Mouse (Mus musculus) stomach, embryonic 15.5 days (tissue): ENCODE data around the gene Pip4k2b. TPM values are rescaled to one million over a fixed set of nuclear protein-coding genes. Genes with fewer than 3 reads are reported as not detected.

Experiments used
- ATAC-seq: fragments of 200-750 bp; cut with Nextera tagmentation; 2 replicates; pipeline ENCODE4 v1.8.0; 2017; ENCODE audit warnings: low read depth, moderate number of reproducible peaks, moderate TSS enrichment; ENCODE audit not compliant: insufficient read depth, low FRiP score
- H3K27ac ChIP-seq: fragments of 300-500 bp; sonication (generic); 2 replicates; pipeline ENCODE4 v1.5.1; 2015; ENCODE audit warnings: mild to moderate bottlenecking, inconsistent platforms
- H3K27me3 ChIP-seq: fragments of 300-500 bp; sonication (generic); replicated peaks from 2 replicates; pipeline ENCODE4 v1.6.1; 2015; ENCODE audit warnings: inconsistent platforms
- H3K36me3 ChIP-seq: fragments of 300-500 bp; sonication (generic); 2 replicates; pipeline ENCODE4 v1.6.1; 2015; ENCODE audit warnings: inconsistent platforms
- H3K4me1 ChIP-seq: fragments of 300-500 bp; sonication (generic); 2 replicates; pipeline ENCODE4 v1.6.1; 2015; ENCODE audit warnings: inconsistent platforms
- H3K4me2 ChIP-seq: fragments of 300-500 bp; sonication (generic); 2 replicates; pipeline ENCODE4 v1.6.1; 2015; ENCODE audit warnings: mild to moderate bottlenecking, inconsistent platforms
- H3K4me3 ChIP-seq: fragments of 300-500 bp; sonication (generic); replicated peaks from 2 replicates; pipeline ENCODE4 v1.5.1; 2015; ENCODE audit warnings: inconsistent platforms
- H3K9ac ChIP-seq: fragments of 300-500 bp; sonication (generic); 2 replicates; pipeline ENCODE4 v1.6.1; 2015; ENCODE audit warnings: inconsistent platforms
- H3K9me3 ChIP-seq: fragments of 300-500 bp; sonication (generic); 2 replicates; pipeline ENCODE4 v1.6.1; 2016; ENCODE audit warnings: inconsistent platforms
- WGBS: fragments of 180-500 bp; shearing (Covaris S2); methylation state at CpG from one replicate; pipeline ENCODE4 v1.1.7; 2015; 5-methylcytosine and 5-hydroxymethylcytosine counted together
- polyA plus RNA-seq: library from polyadenylated mRNA; unstranded; fragments of >200 nt; fragmentation: Nextera tagmentation; extraction: Ambion mirVana; gene quantifications from 2 replicates; pipeline ENCODE4 v1.2.1, GENCODE M21; 2015

The Pip4k2b gene
- polyA plus RNA-seq, 1 experiment from 2014 or later = 1.5 TPM

DNA sequence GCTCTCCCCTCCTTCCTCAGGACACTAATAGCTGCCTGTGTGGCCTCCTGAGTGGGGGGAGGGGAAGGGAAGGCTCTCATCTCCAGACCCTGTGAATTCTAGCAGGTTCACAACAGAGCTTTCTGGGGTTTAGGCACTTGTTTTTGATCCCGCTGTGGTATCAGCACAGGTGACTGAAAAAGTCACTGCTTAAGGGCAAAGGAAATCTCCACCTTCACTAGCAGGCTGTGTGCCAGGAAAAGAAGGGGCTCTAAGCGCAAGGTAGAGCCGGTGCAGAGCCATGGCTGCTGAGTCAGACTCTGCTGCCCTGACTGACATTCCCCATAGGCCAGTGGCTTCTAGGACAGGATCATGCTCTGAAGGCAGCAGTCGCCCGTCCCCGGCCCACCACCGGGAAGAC is 15.8 kb downstream of the Pip4k2b start:
- WGBS = 65% methylated on average over 7 of the region's 7 CpGs
- no peaks in the 10 kb centered on the region for H3K4me1 ChIP-seq
- ATAC-seq = no peak
- H3K27ac ChIP-seq = no peak overlapping the region
- no peaks in the 10 kb centered on the region for H3K9me3 ChIP-seq
- peaks cover 40% of the 10 kb centered on the region for H3K36me3 ChIP-seq
- no peak overlapping the region for H3K4me3 ChIP-seq
- no peak overlapping the region for H3K4me2 ChIP-seq
- no peak overlapping the region for H3K9ac ChIP-seq
- H3K27me3 ChIP-seq = no peaks in the 10 kb centered on the region

DNA sequence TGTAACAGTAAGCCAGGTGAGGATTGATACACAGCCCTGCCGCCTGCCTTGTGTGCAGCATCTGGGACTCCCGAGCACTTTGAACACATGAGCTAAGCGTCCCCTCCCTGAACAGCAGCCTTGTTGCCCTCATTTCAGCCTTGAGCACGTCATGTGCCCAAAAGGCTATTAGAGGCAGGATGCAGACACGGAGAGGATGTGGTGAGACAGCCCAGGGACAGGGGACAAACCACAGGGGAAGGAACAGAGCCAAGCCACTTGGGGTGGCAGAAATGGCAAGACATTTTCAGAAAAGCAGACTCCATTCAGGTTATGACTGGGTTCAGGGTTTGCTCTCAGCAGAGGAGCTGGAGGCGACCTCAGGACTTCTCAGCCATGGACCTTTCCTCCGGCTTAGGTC is 16.2 kb downstream of the Pip4k2b start:
- H3K36me3 ChIP-seq = peaks cover 41% of the 10 kb centered on the region
- H3K9me3 ChIP-seq = no peaks in the 10 kb centered on the region
- H3K4me1 ChIP-seq = no peaks in the 10 kb centered on the region
- 68% methylated on average over 7 of the region's 7 CpGs for WGBS
- no peaks in the 10 kb centered on the region for H3K27me3 ChIP-seq
- no peak overlapping the region for H3K27ac ChIP-seq
- H3K4me3 ChIP-seq = no peak overlapping the region
- ATAC-seq = no peak
- H3K4me2 ChIP-seq = no peak overlapping the region
- no peak overlapping the region for H3K9ac ChIP-seq

DNA sequence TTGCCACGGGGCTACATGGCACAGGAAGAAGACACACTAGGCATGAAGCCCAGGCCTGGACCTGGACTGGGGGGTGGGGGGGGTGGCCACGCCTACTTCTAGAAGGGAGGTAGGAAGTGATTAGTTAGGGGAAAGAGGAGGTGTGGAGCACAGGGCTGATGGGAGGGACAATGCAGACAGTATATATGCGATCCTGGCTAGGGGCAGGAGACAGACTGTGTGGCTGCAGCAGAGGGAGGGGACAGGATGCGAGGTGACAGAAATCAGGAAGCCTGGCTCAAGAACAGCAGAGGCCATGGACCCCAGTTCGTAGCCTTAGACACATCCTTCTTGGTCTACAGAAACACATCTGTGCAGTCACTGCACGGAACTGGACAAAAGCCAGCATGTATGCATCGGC is 20.8 kb downstream of the Pip4k2b start:
- H3K4me3 ChIP-seq = no peak overlapping the region
- H3K9me3 ChIP-seq = no peaks in the 10 kb centered on the region
- no peaks in the 10 kb centered on the region for H3K27me3 ChIP-seq
- 75% methylated on average over 7 of the region's 7 CpGs for WGBS
- ATAC-seq = no peak
- peaks cover 66% of the 10 kb centered on the region for H3K36me3 ChIP-seq
- H3K4me2 ChIP-seq = no peak overlapping the region
- H3K9ac ChIP-seq = no peak overlapping the region
- no peaks in the 10 kb centered on the region for H3K4me1 ChIP-seq
- H3K27ac ChIP-seq = 0 out of 2 replicates have a peak overlapping the region, but pooled peaks have one; percentile 26

DNA sequence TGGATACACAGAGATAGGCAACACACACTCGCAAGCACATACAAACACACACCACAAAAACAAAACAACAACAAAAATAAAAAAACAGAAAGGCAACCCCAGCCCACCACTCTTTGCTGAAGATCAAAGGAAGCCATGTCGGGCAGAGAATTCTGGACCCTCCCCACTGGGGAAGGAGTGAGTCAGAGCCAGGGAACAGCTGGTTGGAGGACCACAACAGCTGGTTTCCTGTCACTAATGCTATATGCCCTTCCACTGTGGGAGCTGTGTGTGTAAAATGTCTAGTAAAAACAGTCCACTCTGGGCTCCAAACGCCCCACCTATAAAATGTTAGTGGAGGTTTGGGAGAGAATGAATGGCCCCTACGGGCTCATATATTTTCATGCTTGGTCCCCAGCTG is 23.2 kb downstream of the Pip4k2b start:
- no peaks in the 10 kb centered on the region for H3K9me3 ChIP-seq
- ATAC-seq = no peak
- no peak overlapping the region for H3K27ac ChIP-seq
- no peak overlapping the region for H3K9ac ChIP-seq
- WGBS = 92% methylated on average over 4 of the region's 4 CpGs
- no peak overlapping the region for H3K4me3 ChIP-seq
- H3K4me1 ChIP-seq = no peaks in the 10 kb centered on the region
- no peak overlapping the region for H3K4me2 ChIP-seq
- peaks cover 62% of the 10 kb centered on the region for H3K36me3 ChIP-seq
- no peaks in the 10 kb centered on the region for H3K27me3 ChIP-seq

DNA sequence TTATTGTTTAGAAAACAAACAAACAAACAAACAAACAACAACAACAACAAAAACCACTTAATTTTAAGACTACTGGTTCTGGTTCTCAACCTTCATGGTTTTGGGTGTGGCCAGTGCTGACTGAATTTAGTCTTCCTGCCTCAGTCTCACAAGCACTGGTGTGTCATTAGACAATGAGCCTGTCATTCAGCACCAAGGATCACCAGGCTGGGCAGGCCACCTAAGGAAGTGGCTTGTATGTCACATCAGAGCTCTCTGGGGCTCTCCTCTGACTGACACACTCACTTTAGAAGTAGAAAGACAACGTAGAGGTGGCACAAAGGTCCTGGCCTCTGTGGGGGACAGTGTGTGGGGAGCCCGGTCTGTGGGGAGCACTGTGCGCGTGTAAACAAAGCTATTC is 25.5 kb downstream of the Pip4k2b start:
- Histone ChIP-seq H3K4me2 (no peak overlapping the region), H3K36me3 (peaks cover 48% of the 10 kb centered on the region), H3K9ac (no peak overlapping the region), H3K27ac (no peak overlapping the region), H3K9me3 (no peaks in the 10 kb centered on the region), H3K4me1 (no peaks in the 10 kb centered on the region), H3K27me3 (no peaks in the 10 kb centered on the region), H3K4me3 (no peak overlapping the region)
- WGBS = 82% methylated on average over 4 of the region's 4 CpGs
- ATAC-seq = no peak

DNA sequence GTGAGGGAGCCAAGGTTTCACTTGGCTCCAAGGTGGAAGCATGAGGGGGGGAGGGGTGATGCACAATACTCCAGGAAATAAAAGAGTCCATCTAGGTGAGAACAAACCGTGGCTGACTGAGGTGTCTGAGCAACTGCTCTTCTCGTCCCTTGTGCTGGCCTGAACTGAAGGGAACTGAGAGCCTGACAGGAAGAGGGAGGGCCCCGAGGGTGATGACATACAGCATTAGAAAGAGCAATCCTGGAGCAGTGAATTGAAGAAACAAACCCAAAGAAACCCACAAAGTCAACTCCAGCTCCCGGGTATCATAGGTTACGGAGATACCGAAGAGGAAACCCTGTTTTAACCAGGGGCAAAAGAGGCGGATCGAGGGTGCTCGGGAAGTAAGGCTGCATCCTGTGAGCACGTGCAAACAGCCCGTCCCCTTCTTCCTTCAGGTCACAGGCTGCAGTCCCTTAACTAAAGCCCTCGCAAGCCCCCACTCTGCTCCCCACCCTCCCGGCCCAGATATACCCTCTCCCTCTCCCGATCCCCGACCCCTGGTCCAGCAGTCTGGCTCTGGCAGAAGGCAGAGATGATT is 26.1 kb downstream of the Pip4k2b start:
- Histone ChIP-seq H3K27me3 (no peaks in the 10 kb centered on the region), H3K27ac (no peak overlapping the region), H3K9me3 (no peaks in the 10 kb centered on the region), H3K36me3 (peaks cover 49% of the 10 kb centered on the region), H3K4me3 (no peak overlapping the region), H3K4me1 (no peaks in the 10 kb centered on the region), H3K9ac (no peak overlapping the region), H3K4me2 (no peak overlapping the region)
- 72% methylated on average over 15 of the region's 15 CpGs for WGBS
- no peak for ATAC-seq

DNA sequence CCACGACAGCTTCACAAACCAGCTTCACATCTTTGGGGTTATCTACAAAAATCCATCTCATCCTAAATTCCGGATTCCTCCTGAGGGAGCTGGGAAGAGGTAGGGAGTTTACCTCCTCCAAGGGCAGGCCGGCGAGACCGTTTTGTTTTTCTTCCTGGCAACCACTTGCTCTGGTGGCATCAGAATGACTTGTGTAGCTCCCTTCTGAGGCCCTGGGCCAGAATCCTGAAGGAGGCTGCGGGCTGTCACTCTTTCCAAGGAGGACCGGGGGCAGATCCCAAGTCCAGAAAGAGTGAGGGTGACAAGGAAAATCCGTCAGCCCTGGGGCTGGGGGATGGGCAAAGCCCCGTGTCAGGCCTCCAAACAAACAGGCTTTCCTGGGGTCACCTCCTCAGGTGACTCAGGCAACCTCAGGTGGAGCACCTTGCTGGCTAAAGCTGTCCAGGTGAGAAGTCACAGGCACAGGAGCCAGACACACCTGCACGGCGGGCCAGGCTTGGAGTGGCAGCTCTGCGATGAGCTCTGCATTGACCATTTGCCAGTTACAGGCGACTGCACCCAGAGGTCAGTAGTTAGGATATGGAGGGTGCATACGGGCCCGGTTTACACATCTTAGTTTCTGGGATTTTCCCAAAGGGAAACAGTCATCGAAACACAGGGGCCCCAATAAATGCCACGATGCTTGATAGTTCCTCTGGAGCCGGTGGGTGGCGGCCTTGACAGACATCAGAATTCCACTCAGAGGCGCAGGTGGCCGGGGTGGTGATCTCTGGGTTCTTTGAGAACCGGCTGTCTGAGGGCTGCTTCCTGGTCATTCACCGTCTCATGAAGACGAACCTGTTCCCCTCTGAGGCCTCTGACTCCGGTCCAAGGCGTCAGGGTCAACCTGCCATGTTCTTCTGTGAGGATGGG is 26.9 kb downstream of the Pip4k2b start:
- H3K9me3 ChIP-seq = no peaks in the 10 kb centered on the region
- H3K4me1 ChIP-seq = no peaks in the 10 kb centered on the region
- no peak overlapping the region for H3K4me3 ChIP-seq
- no peak overlapping the region for H3K9ac ChIP-seq
- H3K27ac ChIP-seq = no peak overlapping the region
- WGBS = 84% methylated on average over 26 of the region's 26 CpGs
- H3K4me2 ChIP-seq = no peak overlapping the region
- H3K27me3 ChIP-seq = no peaks in the 10 kb centered on the region
- ATAC-seq = no peak
- peaks cover 49% of the 10 kb centered on the region for H3K36me3 ChIP-seq

DNA sequence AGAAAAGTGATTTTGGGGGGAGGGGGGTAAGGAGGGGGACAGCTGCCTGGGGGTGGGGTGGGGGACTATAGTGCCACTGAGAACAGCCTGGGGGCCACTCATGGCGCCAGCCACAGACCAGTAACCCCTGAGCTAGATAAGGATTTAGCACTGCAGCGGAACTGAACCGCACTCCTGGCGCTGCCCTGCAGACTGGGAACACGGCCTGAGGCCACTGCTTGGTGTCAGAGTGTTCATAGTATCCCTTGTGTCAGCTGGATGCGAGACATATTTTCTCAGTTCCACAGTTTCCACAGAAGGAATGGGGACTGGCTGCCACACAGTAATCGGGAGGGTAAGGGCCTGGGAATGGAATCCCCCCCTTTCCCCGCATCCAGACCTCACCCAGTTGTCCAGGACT is 28.5 kb downstream of the Pip4k2b start:
- no peaks in the 10 kb centered on the region for H3K4me1 ChIP-seq
- no peak overlapping the region for H3K27ac ChIP-seq
- no peak overlapping the region for H3K4me3 ChIP-seq
- H3K9me3 ChIP-seq = no peaks in the 10 kb centered on the region
- H3K36me3 ChIP-seq = peaks cover 41% of the 10 kb centered on the region
- no peaks in the 10 kb centered on the region for H3K27me3 ChIP-seq
- H3K9ac ChIP-seq = no peak overlapping the region
- 85% methylated on average over 8 of the region's 8 CpGs for WGBS
- no peak overlapping the region for H3K4me2 ChIP-seq
- no peak for ATAC-seq

DNA sequence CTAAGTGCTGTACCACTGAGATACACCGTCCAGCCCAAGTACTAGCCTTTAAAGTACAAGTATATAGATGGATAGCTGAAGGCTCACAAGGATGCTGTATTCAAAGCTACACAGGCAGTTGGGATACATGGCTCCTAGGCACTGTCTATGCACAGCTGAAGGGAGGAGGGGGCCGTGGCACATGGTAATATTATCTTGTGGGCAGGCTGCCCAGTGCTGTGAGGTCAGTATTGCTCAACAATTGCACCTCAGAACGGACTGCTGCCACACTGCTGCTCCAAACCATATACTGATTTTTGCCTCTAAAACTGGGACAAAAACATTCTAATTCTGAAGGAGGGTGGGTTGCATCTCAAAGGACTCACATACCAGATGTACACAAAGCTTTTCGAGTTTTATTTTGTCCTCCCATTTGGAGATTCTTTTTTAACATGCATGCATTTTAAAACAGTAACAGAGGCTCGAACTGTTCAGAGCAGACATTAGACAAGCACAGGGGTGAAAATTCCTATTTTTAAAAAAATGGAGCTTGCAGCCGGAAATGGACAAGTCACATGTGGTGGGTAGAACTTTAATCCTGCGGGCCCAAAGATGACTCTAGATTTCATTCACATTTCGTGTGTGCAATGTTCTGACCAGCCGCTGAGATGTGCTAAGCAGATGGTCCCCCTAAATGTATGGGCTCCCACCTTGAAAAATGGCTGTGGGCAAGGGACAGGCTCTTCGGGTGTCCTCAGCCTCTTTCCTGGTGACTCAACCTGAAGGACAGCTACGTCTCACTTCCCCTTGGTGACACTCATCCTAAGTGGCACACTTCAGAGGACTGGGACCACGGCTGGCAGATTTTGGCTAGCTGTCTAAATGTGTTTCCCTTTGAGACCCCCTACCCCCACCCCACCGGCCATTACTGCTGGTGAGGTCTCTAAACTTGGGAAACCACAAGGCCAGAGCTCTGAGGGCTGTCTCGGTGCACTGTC is 29.4 kb downstream of the Pip4k2b start:
- Histone ChIP-seq H3K4me2 (no peak overlapping the region), H3K9me3 (no peaks in the 10 kb centered on the region), H3K4me3 (no peak overlapping the region), H3K4me1 (no peaks in the 10 kb centered on the region), H3K27ac (no peak overlapping the region), H3K27me3 (no peaks in the 10 kb centered on the region), H3K36me3 (peaks cover 36% of the 10 kb centered on the region), H3K9ac (no peak overlapping the region)
- ATAC-seq = no peak
- 87% methylated on average over 14 of the region's 14 CpGs for WGBS

DNA sequence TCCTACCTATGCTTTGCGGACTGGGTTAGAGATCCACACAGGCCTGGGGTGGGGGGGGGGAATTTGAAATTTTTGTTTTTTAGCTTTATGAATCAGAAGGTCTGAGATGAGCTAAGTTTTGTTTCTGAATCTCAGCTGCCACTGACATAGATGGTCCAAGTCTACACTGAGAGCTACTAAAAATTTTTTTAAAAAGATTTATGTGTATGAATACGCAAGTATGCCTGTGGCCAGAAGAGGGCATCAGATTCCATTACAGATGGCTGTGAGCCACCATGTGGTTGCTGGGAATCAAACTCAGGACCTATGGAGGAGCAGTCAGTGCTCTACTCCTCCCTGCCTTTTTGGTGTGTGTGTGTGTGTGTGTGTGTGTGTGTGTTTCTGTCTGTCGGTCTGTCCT is 30.1 kb downstream of the Pip4k2b start:
- WGBS = 85% methylated on average over 3 of the region's 3 CpGs
- H3K27me3 ChIP-seq = no peaks in the 10 kb centered on the region
- H3K4me1 ChIP-seq = no peaks in the 10 kb centered on the region
- no peak overlapping the region for H3K9ac ChIP-seq
- ATAC-seq = no peak
- peaks cover 30% of the 10 kb centered on the region for H3K36me3 ChIP-seq
- no peak overlapping the region for H3K4me2 ChIP-seq
- H3K9me3 ChIP-seq = no peaks in the 10 kb centered on the region
- H3K27ac ChIP-seq = no peak overlapping the region
- no peak overlapping the region for H3K4me3 ChIP-seq

DNA sequence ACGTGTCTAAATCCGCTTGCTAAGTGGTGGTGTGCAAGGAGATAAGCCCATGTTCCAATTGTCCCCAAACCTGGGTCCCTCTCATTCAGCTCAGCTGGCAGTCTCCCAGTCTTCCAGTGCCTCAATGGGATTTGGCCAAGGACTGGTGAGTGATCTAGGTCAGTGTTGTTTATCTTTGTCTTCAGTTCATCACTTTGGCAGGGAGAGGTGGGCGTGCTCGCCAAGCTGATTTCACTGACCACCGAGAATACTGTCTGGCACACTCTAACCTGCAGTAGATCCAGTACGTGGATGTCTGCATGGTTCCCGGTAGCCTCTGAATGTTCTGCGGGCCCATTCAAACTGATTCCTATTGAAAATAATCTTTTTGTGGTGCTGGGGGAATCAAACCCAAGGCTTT is 30.6 kb downstream of the Pip4k2b start:
- no peaks in the 10 kb centered on the region for H3K4me1 ChIP-seq
- no peak for ATAC-seq
- H3K27me3 ChIP-seq = no peaks in the 10 kb centered on the region
- H3K9me3 ChIP-seq = no peaks in the 10 kb centered on the region
- WGBS = 81% methylated on average over 8 of the region's 8 CpGs
- no peak overlapping the region for H3K4me3 ChIP-seq
- no peak overlapping the region for H3K9ac ChIP-seq
- peaks cover 30% of the 10 kb centered on the region; the same call in 1 of the 2 replicates for H3K36me3 ChIP-seq
- no peak overlapping the region for H3K4me2 ChIP-seq
- no peak overlapping the region for H3K27ac ChIP-seq

DNA sequence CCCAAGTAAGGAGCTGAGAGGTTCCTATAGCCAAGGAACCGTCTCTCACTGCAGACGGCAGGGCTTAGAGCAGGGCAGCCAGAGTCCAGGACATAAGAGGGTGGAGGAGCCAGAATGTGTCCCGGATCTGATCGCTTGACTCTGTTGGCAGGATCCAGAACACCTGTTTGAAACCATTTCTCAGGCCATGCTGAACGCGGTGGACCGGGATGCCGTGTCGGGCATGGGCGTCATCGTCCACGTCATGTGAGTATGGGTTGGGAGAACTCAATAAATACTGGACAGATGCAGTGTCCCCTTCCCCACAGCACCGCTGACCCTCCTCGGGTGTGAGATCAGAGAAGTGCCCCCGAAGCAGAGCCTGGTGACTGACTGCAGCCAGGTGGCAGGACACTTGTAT is 32.2 kb downstream of the Pip4k2b start:
- H3K4me3 ChIP-seq = no peak overlapping the region
- no peaks in the 10 kb centered on the region for H3K27me3 ChIP-seq
- H3K4me2 ChIP-seq = no peak overlapping the region
- no peak overlapping the region for H3K27ac ChIP-seq
- H3K9ac ChIP-seq = no peak overlapping the region
- 88% methylated on average over 15 of the region's 15 CpGs for WGBS
- no peaks in the 10 kb centered on the region for H3K9me3 ChIP-seq
- ATAC-seq = no peak
- H3K4me1 ChIP-seq = no peaks in the 10 kb centered on the region
- H3K36me3 ChIP-seq = peaks cover 24% of the 10 kb centered on the region
